Mouse (Mus musculus): ENCODE data around the gene Oit3. TPM values are rescaled to one million over a fixed set of nuclear protein-coding genes. Genes with fewer than 3 reads are reported as not detected.

Gene Oit3
- total RNA-seq, 2 experiments from 2014 or later, result 0.11 to 0.37 TPM

Other genes starting within 250 kb of the Oit3 start
- gene Sept10, start 219.9 kb downstream of the Oit3 start, total RNA-seq (2021), result 10 to 100 TPM; 12.5 to 15.6 TPM
- 10 to 100 TPM; 11.4 to 12.7 TPM for gene Sowahc, start 219.8 kb downstream of the Oit3 start, total RNA-seq (2021)
- 10 to 100 TPM; 29.8 to 30.9 TPM for gene P4ha1, start 118.5 kb downstream of the Oit3 start, total RNA-seq (2021)
- gene Gm10273, start 46.1 kb downstream of the Oit3 start, total RNA-seq (2021), result 10 to 100 TPM; 22.8 to 27.2 TPM
- not detected for gene Pla2g12b, start 38.1 kb downstream of the Oit3 start, total RNA-seq (2021)
- gene Gm10322, start 174.3 kb upstream of the Oit3 start, total RNA-seq (2021), result not detected
- gene Mcu, start 174.9 kb upstream of the Oit3 start, total RNA-seq (2021), result 10 to 100 TPM; 57.8 to 62.1 TPM